Mouse (Mus musculus) MEL (cell line): ENCODE results near the gene Gm11027.

ENCODE experiments used
- CTCF ChIP-seq, 3 experiments: IDR thresholded peaks in 2 of 3; conservative IDR thresholded peaks in 1 of 3; 2 replicates each; pipeline ENCODE4 v1.5.1; 2011 to 2012; ENCODE audit warnings: low read length in 3 of 3, low read depth in 2 of 3, mild to moderate bottlenecking in 2 of 3, improper control_type of control experiment in 1 of 3, inconsistent platforms in 1 of 3, mixed read lengths in 1 of 3, moderate library complexity in 1 of 3; ENCODE audit not compliant: control insufficient read depth in 1 of 3, insufficient read depth in 1 of 3, poor library complexity in 1 of 3, severe bottlenecking in 1 of 3
- GATA1 ChIP-seq: IDR thresholded peaks from 2 replicates; pipeline ENCODE4 v1.6.1; 2011; ENCODE audit warnings: low read depth, low read length, improper control_type of control experiment
- MAX ChIP-seq: IDR thresholded peaks from 2 replicates; pipeline ENCODE4 v1.6.1; 2011; ENCODE audit warnings: low read length, improper control_type of control experiment
- NRF1 ChIP-seq: IDR thresholded peaks from 2 replicates; pipeline ENCODE4 v1.6.1; 2014; ENCODE audit warnings: low read depth, mild to moderate bottlenecking, inconsistent platforms, low read length, improper control_type of control experiment, moderate library complexity; ENCODE audit not compliant: poor library complexity, insufficient read depth, severe bottlenecking
- POLR2A ChIP-seq, 2 experiments: IDR thresholded peaks; 2 replicates each; pipeline ENCODE4 v1.6.1; 2011 to 2012; ENCODE audit warnings: low read length in 2 of 2, mild to moderate bottlenecking in 2 of 2, control low read depth in 1 of 2, improper control_type of control experiment in 1 of 2, low read depth in 1 of 2, moderate library complexity in 1 of 2; ENCODE audit not compliant: control insufficient read depth in 1 of 2, insufficient read depth in 1 of 2, poor library complexity in 1 of 2
- SIN3A ChIP-seq: IDR thresholded peaks from 2 replicates; pipeline ENCODE4 v1.6.1; 2012; ENCODE audit warnings: low read length, improper control_type of control experiment, inconsistent platforms
- TBP ChIP-seq: IDR thresholded peaks from 2 replicates; pipeline ENCODE4 v1.8.0; 2011; ENCODE audit warnings: low read depth, low read length, improper control_type of control experiment

DNA sequence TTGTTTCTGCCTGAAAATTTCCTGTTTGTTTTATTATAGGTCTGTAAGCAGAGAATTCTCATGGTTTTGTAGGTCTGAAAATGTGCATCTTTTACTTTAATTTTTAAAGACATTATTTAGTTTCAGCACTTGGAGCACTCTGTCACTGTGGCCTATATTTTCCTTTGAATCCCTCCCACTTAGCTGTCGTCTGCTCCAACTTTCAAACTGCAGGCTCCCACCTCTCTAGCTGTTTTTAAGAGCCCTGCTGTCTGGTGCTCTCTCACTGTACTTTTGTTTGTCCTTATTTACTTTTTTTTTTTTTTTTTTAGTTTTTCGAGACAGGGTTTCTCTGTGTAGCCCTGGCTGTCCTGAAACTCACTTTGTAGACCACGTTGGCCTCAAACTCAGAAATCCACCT lies 36.4 kb upstream of the Gm11027 start:
- TF ChIP-seq GATA1 (no peak), MAX (no peak), CTCF (IDR thresholded peaks at IDR 0.05 in 2 of 3, conservative IDR thresholded peaks at IDR 0.05 in 1 of 3; ENCODE audit: control insufficient read depth in 1 of 3, insufficient read depth in 1 of 3, low read depth in 2 of 3, low read length in 3 of 3, poor library complexity in 1 of 3, severe bottlenecking in 1 of 3) (no peak), TBP (no peak), SIN3A (no peak), POLR2A (IDR thresholded peaks at IDR 0.05; ENCODE audit: control insufficient read depth in 1 of 2, insufficient read depth in 1 of 2, low read depth in 1 of 2, low read length in 2 of 2, poor library complexity in 1 of 2) (no peak), NRF1 (no peak)
